Comparison of ENCODE assay signal across 24 mouse cellular contexts in genomic region chr19:47139611-47140010, GRCm38 (mm10). TPM values are rescaled to one million over a fixed set of nuclear protein-coding genes. Genes with fewer than 3 reads are reported as not detected.
DNase-seq lines count a peak whose midpoint lies in the region; ATAC-seq and TF ChIP-seq lines count a peak whose summit lies in the region.
"Not testable (repeated sequence)": the region's sequence is repeated elsewhere in the genome, so short reads cannot be mapped to it uniquely, and the experiment has no call there.
"Had no signal": no experiment of that assay in that cellular context is flagged by ENCODE, and none has a peak within 500 bp of the region (broad histone marks: within the 10 kb centered on the region; RNA-seq: fewer than 3 reads in every experiment).

No protein-coding gene starts in this region.

- not testable (repeated sequence) for H3K9ac ChIP-seq in forebrain, postnatal 0 days; intestine, postnatal 0 days (ENCODE audit: low read depth, low read length); lung, embryonic 14.5 days; midbrain, postnatal 0 days (replicated peaks; ENCODE audit: low read length, poor library complexity, severe bottlenecking)

- DNase-seq in R1 (ENCODE audit: low read depth, low spot score): peak; percentile 69
- not testable (repeated sequence) for DNase-seq in forebrain, postnatal 0 days; midbrain, postnatal 0 days (ENCODE audit: low spot score)
- peak; percentile 43 for DNase-seq in lung, embryonic 14.5 days

- not testable (repeated sequence) for H3K4me2 ChIP-seq in forebrain, postnatal 0 days (ENCODE audit: low read depth); intestine, postnatal 0 days (replicated peaks; ENCODE audit: low read depth); lung, embryonic 14.5 days; midbrain, postnatal 0 days (ENCODE audit: low read depth, low read length, poor library complexity, severe bottlenecking)

- TF ChIP-seq CTCF in E14TG2a.4 (conservative IDR thresholded peaks at IDR 0.05; ENCODE audit: low read length): not testable (repeated sequence)
- peak; percentile 29; the same call in 1 of the 2 replicates for TF ChIP-seq CTCF in forebrain, postnatal 0 days (IDR thresholded peaks at IDR 0.05; ENCODE audit: low read depth)
- 0 out of 2 replicates have a peak, but pooled peaks have one; percentile 21 for TF ChIP-seq CTCF in intestine, postnatal 0 days (IDR thresholded peaks at IDR 0.05; ENCODE audit: low read depth)
- peak; percentile 26 for TF ChIP-seq CTCF in lung, embryonic 14.5 days (IDR thresholded peaks at IDR 0.05; ENCODE audit: low read depth)
- TF ChIP-seq CTCF in midbrain, postnatal 0 days (IDR thresholded peaks at IDR 0.05): peak; percentile 41

- peaks cover 91% of the 10 kb centered on the region for H3K4me1 ChIP-seq in E14TG2a.4 (replicated peaks; ENCODE audit: low read depth, low read length)
- H3K4me1 ChIP-seq in forebrain, postnatal 0 days (ENCODE audit: insufficient read depth): peaks cover 15% of the 10 kb centered on the region
- peaks cover 13% of the 10 kb centered on the region for H3K4me1 ChIP-seq in intestine, postnatal 0 days (replicated peaks; ENCODE audit: control insufficient read depth, insufficient read depth, low read length)
- peaks cover 11% of the 10 kb centered on the region; the same call in 1 of the 2 replicates for H3K4me1 ChIP-seq in lung, embryonic 14.5 days (ENCODE audit: insufficient read depth)
- H3K4me1 ChIP-seq in midbrain, postnatal 0 days (ENCODE audit: insufficient read depth, low read length): not testable (repeated sequence)

- H3K4me3 ChIP-seq in E14TG2a.4 (replicated peaks; ENCODE audit: low read length): peak overlapping the region; percentile 75
- not testable (repeated sequence) for H3K4me3 ChIP-seq in forebrain, postnatal 0 days (ENCODE audit: low read depth, low read length); intestine, postnatal 0 days (ENCODE audit: low read depth, low read length); lung, embryonic 14.5 days (ENCODE audit: low read depth, low read length); midbrain, postnatal 0 days (ENCODE audit: low read depth, low read length)

- not testable (repeated sequence) for H3K27ac ChIP-seq in forebrain, postnatal 0 days (ENCODE audit: low read depth, low read length); intestine, postnatal 0 days (ENCODE audit: low read depth, low read length); lung, embryonic 14.5 days (ENCODE audit: low read depth); midbrain, postnatal 0 days (ENCODE audit: low read depth, low read length)

- H3K27me3 ChIP-seq in E14TG2a.4 (ENCODE audit: insufficient read depth, low read length): peaks cover 35% of the 10 kb centered on the region
- not testable (repeated sequence) for H3K27me3 ChIP-seq in forebrain, postnatal 0 days (ENCODE audit: insufficient read depth, low read length); intestine, postnatal 0 days (replicated peaks; ENCODE audit: control insufficient read depth, insufficient read depth, low read length); lung, embryonic 14.5 days (ENCODE audit: insufficient read depth, low read length); midbrain, postnatal 0 days (ENCODE audit: insufficient read depth, low read length)

- H3K9me3 ChIP-seq in E14TG2a.4 (ENCODE audit: low read length); forebrain, postnatal 0 days (ENCODE audit: low read length); intestine, postnatal 0 days (ENCODE audit: control insufficient read depth); lung, embryonic 14.5 days (ENCODE audit: low read depth, low read length); midbrain, postnatal 0 days (ENCODE audit: low read length): not testable (repeated sequence)

- ATAC-seq in forebrain, postnatal 0 days; intestine, postnatal 0 days; lung, embryonic 14.5 days (ENCODE audit: insufficient read depth); midbrain, postnatal 0 days (ENCODE audit: low FRiP score): not testable (repeated sequence)

- not testable (repeated sequence) for H3K36me3 ChIP-seq in E14TG2a.4 (ENCODE audit: insufficient read depth, low read length); forebrain, postnatal 0 days (ENCODE audit: insufficient read depth); lung, embryonic 14.5 days (ENCODE audit: insufficient read depth); midbrain, postnatal 0 days (ENCODE audit: insufficient read depth, low read length)
- peaks cover 11% of the 10 kb centered on the region; the same call in 1 of the 2 replicates for H3K36me3 ChIP-seq in intestine, postnatal 0 days (ENCODE audit: control insufficient read depth, insufficient read depth)

- 31% methylated on average over 7 of the region's 7 CpGs for WGBS in forebrain, postnatal 0 days
- WGBS in intestine, postnatal 0 days: 44% methylated on average over 7 of the region's 7 CpGs
- 29% methylated on average over 7 of the region's 7 CpGs for WGBS in lung, embryonic 14.5 days
- WGBS in midbrain, postnatal 0 days: 46% methylated on average over 7 of the region's 7 CpGs

RNA-seq across cellular contexts. Expression of gene Calhm2, which starts 1.5 kb away (rescaled TPM):
- total RNA-seq in forebrain, postnatal 0 days (2014; rRNA removed): 1.1 and 2.9 TPM in 2 replicates
- 0.62 and 0.80 TPM in 2 replicates for polyA plus RNA-seq in forebrain, postnatal 0 days (2015; fragmentation: Nextera tagmentation; extraction: Ambion mirVana)
- 2.6 and 3.0 TPM in 2 replicates for polyA plus RNA-seq in intestine, postnatal 0 days (2015; fragmentation: Nextera tagmentation; extraction: Ambion mirVana)
- 2.4 and 2.6 TPM in 2 replicates for polyA plus RNA-seq in lung, embryonic 14.5 days (2014; fragmentation: Nextera tagmentation; extraction: Ambion mirVana)
- 0.77 and 0.80 TPM in 2 replicates for total RNA-seq in midbrain, postnatal 0 days (2014; rRNA removed)
- 0.80 and 1.0 TPM in 2 replicates for polyA plus RNA-seq in midbrain, postnatal 0 days (2015; fragmentation: Nextera tagmentation; extraction: Ambion mirVana)

RNA-seq across cellular contexts. Expression of gene Calhm1, which starts 4.4 kb away (rescaled TPM):
- total RNA-seq in forebrain, postnatal 0 days (2014; rRNA removed): not detected in 2 replicates
- not detected in 2 replicates for polyA plus RNA-seq in forebrain, postnatal 0 days (2015; fragmentation: Nextera tagmentation; extraction: Ambion mirVana)
- polyA plus RNA-seq in intestine, postnatal 0 days (2015; fragmentation: Nextera tagmentation; extraction: Ambion mirVana): not detected in 2 replicates
- not detected in 2 replicates for polyA plus RNA-seq in lung, embryonic 14.5 days (2014; fragmentation: Nextera tagmentation; extraction: Ambion mirVana)
- not detected in 2 replicates for total RNA-seq in midbrain, postnatal 0 days (2014; rRNA removed)
- polyA plus RNA-seq in midbrain, postnatal 0 days (2015; fragmentation: Nextera tagmentation; extraction: Ambion mirVana): not detected in 2 replicates
- total RNA-seq: adrenal gland, adult 18-20 months; adrenal gland, adult 8-10 months; adrenal gland, postnatal 14 days; adrenal gland, postnatal 36 days; CH12.LX; G1E had no signal
- polyA plus RNA-seq: activated CD4-positive, CD25-positive, alpha-beta regulatory T cell, adult 4 months; CD4-positive, CD25-positive, alpha-beta regulatory T cell, adult 4 months; cerebellum, adult 2 months; cortical plate, adult 2 months; embryonic facial prominence, embryonic 10.5 days; embryonic facial prominence, embryonic 12.5 days; embryonic facial prominence, embryonic 14.5 days; forebrain, embryonic 11.5 days; forebrain, embryonic 13.5 days; forebrain, embryonic 15.5 days; frontal cortex, adult 2 months; G1E; Patski had no signal

RNA-seq across cellular contexts. Expression of gene Calhm3, which starts 18.0 kb away (rescaled TPM):
- not detected in 2 replicates for total RNA-seq in forebrain, postnatal 0 days (2014; rRNA removed)
- polyA plus RNA-seq in forebrain, postnatal 0 days (2015; fragmentation: Nextera tagmentation; extraction: Ambion mirVana): 0.19 TPM in 1 of 2 replicates, not detected in the other
- 0.43 and 0.95 TPM in 2 replicates for polyA plus RNA-seq in intestine, postnatal 0 days (2015; fragmentation: Nextera tagmentation; extraction: Ambion mirVana)
- polyA plus RNA-seq in lung, embryonic 14.5 days (2014; fragmentation: Nextera tagmentation; extraction: Ambion mirVana): not detected in 2 replicates
- 0.33 TPM in 1 of 2 replicates, not detected in the other for total RNA-seq in midbrain, postnatal 0 days (2014; rRNA removed)
- polyA plus RNA-seq in midbrain, postnatal 0 days (2015; fragmentation: Nextera tagmentation; extraction: Ambion mirVana): 0.22 TPM in 1 of 2 replicates, not detected in the other
- total RNA-seq: adrenal gland, adult 18-20 months; adrenal gland, adult 8-10 months; adrenal gland, postnatal 14 days; adrenal gland, postnatal 36 days; CH12.LX had no signal
- polyA plus RNA-seq: activated CD4-positive, CD25-positive, alpha-beta regulatory T cell, adult 4 months; CD4-positive, CD25-positive, alpha-beta regulatory T cell, adult 4 months; cerebellum, adult 2 months; embryonic facial prominence, embryonic 10.5 days; embryonic facial prominence, embryonic 12.5 days; embryonic facial prominence, embryonic 14.5 days; forebrain, embryonic 11.5 days; forebrain, embryonic 13.5 days; forebrain, embryonic 15.5 days; frontal cortex, adult 2 months; G1E; Patski had no signal

RNA-seq across cellular contexts. Expression of gene Neurl1a, which starts 39.0 kb away (rescaled TPM):
- total RNA-seq in forebrain, postnatal 0 days (2014; rRNA removed): 51.5 and 52.1 TPM in 2 replicates
- polyA plus RNA-seq in forebrain, postnatal 0 days (2015; fragmentation: Nextera tagmentation; extraction: Ambion mirVana): 11.6 and 15.7 TPM in 2 replicates
- polyA plus RNA-seq in intestine, postnatal 0 days (2015; fragmentation: Nextera tagmentation; extraction: Ambion mirVana): 2.4 and 2.6 TPM in 2 replicates
- polyA plus RNA-seq in lung, embryonic 14.5 days (2014; fragmentation: Nextera tagmentation; extraction: Ambion mirVana): 7.6 and 8.0 TPM in 2 replicates
- total RNA-seq in midbrain, postnatal 0 days (2014; rRNA removed): 66.9 and 82.4 TPM in 2 replicates
- 16.2 and 16.8 TPM in 2 replicates for polyA plus RNA-seq in midbrain, postnatal 0 days (2015; fragmentation: Nextera tagmentation; extraction: Ambion mirVana)
- polyA plus RNA-seq: G1E had no signal

RNA-seq across cellular contexts. Expression of gene Pdcd11, which starts 49.0 kb away (rescaled TPM):
- total RNA-seq in forebrain, postnatal 0 days (2014; rRNA removed): 12.5 and 17.2 TPM in 2 replicates
- polyA plus RNA-seq in forebrain, postnatal 0 days (2015; fragmentation: Nextera tagmentation; extraction: Ambion mirVana): 3.1 and 3.8 TPM in 2 replicates
- 4.3 and 5.2 TPM in 2 replicates for polyA plus RNA-seq in intestine, postnatal 0 days (2015; fragmentation: Nextera tagmentation; extraction: Ambion mirVana)
- polyA plus RNA-seq in lung, embryonic 14.5 days (2014; fragmentation: Nextera tagmentation; extraction: Ambion mirVana): 11.5 and 13.3 TPM in 2 replicates
- 10.9 and 11.0 TPM in 2 replicates for total RNA-seq in midbrain, postnatal 0 days (2014; rRNA removed)
- 3.4 and 3.8 TPM in 2 replicates for polyA plus RNA-seq in midbrain, postnatal 0 days (2015; fragmentation: Nextera tagmentation; extraction: Ambion mirVana)
